Comparison of ENCODE assay signal across 22 mouse cellular contexts in the genomic region with DNA sequence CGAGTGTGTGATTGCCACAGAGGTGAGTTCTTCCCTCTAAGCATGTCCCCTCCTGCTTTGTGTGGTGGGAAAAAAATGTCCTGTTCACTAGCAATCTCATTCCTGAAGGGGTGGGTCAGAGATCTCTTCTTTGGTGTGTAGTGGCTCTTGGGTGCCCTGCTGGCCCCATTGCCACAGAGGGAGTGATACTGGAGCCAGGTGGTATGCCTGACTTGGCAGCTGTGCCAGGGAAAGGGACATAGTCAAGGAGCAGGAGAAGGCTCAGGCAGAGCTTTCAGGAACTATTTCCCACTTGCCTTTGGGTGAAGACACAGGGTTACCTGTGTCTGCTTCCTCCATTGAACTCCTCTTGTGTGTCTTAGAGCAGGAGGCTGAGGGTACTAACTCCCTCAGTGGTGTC. TPM values are rescaled to one million over a fixed set of nuclear protein-coding genes. Genes with fewer than 3 reads are reported as not detected.
DNase-seq lines count a peak whose midpoint lies in the region; ATAC-seq lines count a peak whose summit lies in the region.
"Had no signal": no experiment of that assay in that cellular context is flagged by ENCODE, and none has a peak within 500 bp of the region (broad histone marks: within the 10 kb centered on the region; RNA-seq: fewer than 3 reads in every experiment).

No protein-coding gene starts in this region.

- H3K27ac ChIP-seq in heart, embryonic 11.5 days (ENCODE audit: low read depth, low read length), result no peak overlapping the region
- no peak overlapping the region for H3K27ac ChIP-seq in heart, embryonic 10.5 days
- H3K27ac ChIP-seq in hindbrain, embryonic 13.5 days, result no peak overlapping the region
- H3K27ac ChIP-seq in hindbrain, embryonic 11.5 days (ENCODE audit: low read depth, low read length), result no peak overlapping the region
- H3K27ac ChIP-seq in lung, embryonic 15.5 days, result no peak overlapping the region
- H3K27ac ChIP-seq: forebrain, embryonic 10.5 days; limb, embryonic 10.5 days had no signal

- no peaks in the 10 kb centered on the region for H3K9me3 ChIP-seq in heart, embryonic 11.5 days (replicated peaks; ENCODE audit: control insufficient read depth, low read length)
- no peaks in the 10 kb centered on the region for H3K9me3 ChIP-seq in heart, embryonic 10.5 days
- H3K9me3 ChIP-seq in hindbrain, embryonic 13.5 days, result no peaks in the 10 kb centered on the region
- H3K9me3 ChIP-seq in hindbrain, embryonic 11.5 days (ENCODE audit: control insufficient read depth, low read length), result no peaks in the 10 kb centered on the region
- H3K9me3 ChIP-seq in lung, embryonic 15.5 days, result no peaks in the 10 kb centered on the region
- H3K9me3 ChIP-seq: forebrain, embryonic 10.5 days; limb, embryonic 10.5 days had no signal

- no peak overlapping the region for H3K9ac ChIP-seq in heart, embryonic 11.5 days (ENCODE audit: low read depth, low read length)
- H3K9ac ChIP-seq in hindbrain, embryonic 13.5 days, result 0 out of 2 replicates have a peak overlapping the region, but pooled peaks have one; percentile 2
- no peak overlapping the region for H3K9ac ChIP-seq in hindbrain, embryonic 11.5 days (ENCODE audit: low read depth, low read length)
- H3K9ac ChIP-seq in lung, embryonic 15.5 days, result no peak overlapping the region
- H3K9ac ChIP-seq: forebrain, postnatal 0 days had no signal

- 54% methylated on average over 1 of the region's 1 CpGs for WGBS in heart, embryonic 11.5 days (ENCODE audit: insufficient replicate concordance)
- 39% methylated on average over 1 of the region's 1 CpGs for WGBS in heart, embryonic 10.5 days
- 86% methylated on average over 1 of the region's 1 CpGs for WGBS in hindbrain, embryonic 13.5 days
- WGBS in hindbrain, embryonic 11.5 days, result 55% methylated on average over 1 of the region's 1 CpGs
- WGBS in lung, embryonic 15.5 days, result 50% methylated on average over 1 of the region's 1 CpGs

- no peak for DNase-seq in heart, embryonic 10.5 days (ENCODE audit: low spot score)
- no peak for DNase-seq in hindbrain, embryonic 11.5 days (ENCODE audit: low spot score)
- DNase-seq in lung, postnatal 14 days, result no peak
- no peak for DNase-seq in adrenal gland, postnatal 25 days
- DNase-seq: adrenal gland, postnatal 36 days; B cell, adult 2 months; cerebellum, adult 18-20 months; cerebellum, postnatal 25 days; embryo, embryonic 11 days; forebrain, postnatal 0 days; kidney, adult 18-20 months; lung, adult 2 months; retina, postnatal 1 day; thymus, adult 2 months had no signal

- H3K4me1 ChIP-seq in heart, embryonic 11.5 days (ENCODE audit: control insufficient read depth, insufficient read depth, low read length), result peaks cover 6% of the 10 kb centered on the region
- peaks cover 18% of the 10 kb centered on the region for H3K4me1 ChIP-seq in heart, embryonic 10.5 days
- H3K4me1 ChIP-seq in hindbrain, embryonic 13.5 days (replicated peaks), result peaks cover 14% of the 10 kb centered on the region
- H3K4me1 ChIP-seq in hindbrain, embryonic 11.5 days (replicated peaks; ENCODE audit: control insufficient read depth, insufficient read depth, low read length), result no peaks in the 10 kb centered on the region
- peaks cover 40% of the 10 kb centered on the region for H3K4me1 ChIP-seq in lung, embryonic 15.5 days

- peak overlapping the region; percentile 3; the same call in 1 of the 2 replicates for H3K4me2 ChIP-seq in heart, embryonic 11.5 days
- H3K4me2 ChIP-seq in hindbrain, embryonic 13.5 days, result no peak overlapping the region
- H3K4me2 ChIP-seq in hindbrain, embryonic 11.5 days (replicated peaks; ENCODE audit: low read depth, low read length), result no peak overlapping the region
- peak overlapping the region; percentile 31; the same call in 1 of the 2 replicates for H3K4me2 ChIP-seq in lung, embryonic 15.5 days
- H3K4me2 ChIP-seq: liver, embryonic 11.5 days had no signal

- H3K4me3 ChIP-seq in heart, embryonic 11.5 days (ENCODE audit: low read depth, low read length), result no peak overlapping the region
- no peak overlapping the region for H3K4me3 ChIP-seq in heart, embryonic 10.5 days
- no peak overlapping the region for H3K4me3 ChIP-seq in hindbrain, embryonic 13.5 days
- H3K4me3 ChIP-seq in hindbrain, embryonic 11.5 days (ENCODE audit: low read depth, low read length), result no peak overlapping the region
- 0 out of 2 replicates have a peak overlapping the region, but pooled peaks have one; percentile 3 for H3K4me3 ChIP-seq in lung, embryonic 15.5 days
- H3K4me3 ChIP-seq: forebrain, embryonic 10.5 days; limb, embryonic 10.5 days had no signal

- ATAC-seq in heart, embryonic 11.5 days (replicated peaks; ENCODE audit: insufficient number of reproducible peaks, low FRiP score, low TSS enrichment), result no peak
- no peak for ATAC-seq in hindbrain, embryonic 13.5 days (ENCODE audit: low FRiP score)
- ATAC-seq in hindbrain, embryonic 11.5 days (ENCODE audit: low FRiP score), result no peak
- no peak for ATAC-seq in lung, embryonic 15.5 days (ENCODE audit: borderline replicate concordance, extremely low read depth, low FRiP score, low TSS enrichment)
- ATAC-seq: forebrain, postnatal 0 days; hindbrain, embryonic 16.5 days had no signal

- peaks cover 32% of the 10 kb centered on the region for H3K27me3 ChIP-seq in heart, embryonic 11.5 days (ENCODE audit: control insufficient read depth, insufficient read depth, low read length)
- peaks cover 63% of the 10 kb centered on the region for H3K27me3 ChIP-seq in heart, embryonic 10.5 days (ENCODE audit: insufficient read depth, poor library complexity, severe bottlenecking)
- H3K27me3 ChIP-seq in hindbrain, embryonic 13.5 days, result peaks cover 64% of the 10 kb centered on the region
- H3K27me3 ChIP-seq in hindbrain, embryonic 11.5 days (ENCODE audit: control insufficient read depth, insufficient read depth, low read length), result peaks cover 24% of the 10 kb centered on the region
- H3K27me3 ChIP-seq in lung, embryonic 15.5 days, result peaks cover 15% of the 10 kb centered on the region; the same call in 1 of the 2 replicates

- no peaks in the 10 kb centered on the region for H3K36me3 ChIP-seq in heart, embryonic 11.5 days (ENCODE audit: control insufficient read depth, insufficient read depth, low read length)
- peaks cover 8% of the 10 kb centered on the region; the same call in 1 of the 2 replicates for H3K36me3 ChIP-seq in heart, embryonic 10.5 days
- H3K36me3 ChIP-seq in hindbrain, embryonic 13.5 days, result no peaks in the 10 kb centered on the region
- H3K36me3 ChIP-seq in hindbrain, embryonic 11.5 days (ENCODE audit: control insufficient read depth, insufficient read depth, low read length), result no peaks in the 10 kb centered on the region
- no peaks in the 10 kb centered on the region for H3K36me3 ChIP-seq in lung, embryonic 15.5 days
- H3K36me3 ChIP-seq: forebrain, embryonic 10.5 days; limb, embryonic 10.5 days had no signal

RNA-seq across cellular contexts. Expression of a gene that starts 8.6 kb away (rescaled TPM):
- polyA plus RNA-seq in heart, embryonic 11.5 days (2014; fragmentation: Nextera tagmentation; extraction: Ambion mirVana), result 3.7 and 5.0 TPM in 2 replicates
- 6.0 and 7.5 TPM in 2 replicates for polyA plus RNA-seq in heart, embryonic 10.5 days (2016; fragmentation: Nextera tagmentation; extraction: Ambion mirVana)
- polyA plus RNA-seq in hindbrain, embryonic 13.5 days (2015; fragmentation: Nextera tagmentation; extraction: Ambion mirVana), result 5.4 and 5.9 TPM in 2 replicates
- polyA plus RNA-seq in hindbrain, embryonic 11.5 days (2014; fragmentation: Nextera tagmentation; extraction: Ambion mirVana), result 2.7 and 2.9 TPM in 2 replicates
- 13.6 and 14.7 TPM in 2 replicates for polyA plus RNA-seq in lung, embryonic 15.5 days (2015; fragmentation: Nextera tagmentation; extraction: Ambion mirVana)
- total RNA-seq in adrenal gland, postnatal 25 days (2021), result 8.0 and 12.9 TPM in 2 replicates
- total RNA-seq: megakaryocyte-erythroid progenitor cell, adult 5-6 weeks had no signal

RNA-seq across cellular contexts. Expression of a gene that starts 16.9 kb away (rescaled TPM):
- 0.35 and 0.74 TPM in 2 replicates for polyA plus RNA-seq in heart, embryonic 11.5 days (2014; fragmentation: Nextera tagmentation; extraction: Ambion mirVana)
- 0.55 and 0.69 TPM in 2 replicates for polyA plus RNA-seq in heart, embryonic 10.5 days (2016; fragmentation: Nextera tagmentation; extraction: Ambion mirVana)
- polyA plus RNA-seq in hindbrain, embryonic 13.5 days (2015; fragmentation: Nextera tagmentation; extraction: Ambion mirVana), result 6.1 and 6.7 TPM in 2 replicates
- 0.46 and 1.4 TPM in 2 replicates for polyA plus RNA-seq in hindbrain, embryonic 11.5 days (2014; fragmentation: Nextera tagmentation; extraction: Ambion mirVana)
- polyA plus RNA-seq in lung, embryonic 15.5 days (2015; fragmentation: Nextera tagmentation; extraction: Ambion mirVana), result 0.59 and 1.1 TPM in 2 replicates
- 5.0 and 10.2 TPM in 2 replicates for total RNA-seq in adrenal gland, postnatal 25 days (2021)
- total RNA-seq: megakaryocyte-erythroid progenitor cell, adult 5-6 weeks had no signal

RNA-seq across cellular contexts. Expression of a gene that starts 45.6 kb away (rescaled TPM):
- polyA plus RNA-seq in heart, embryonic 11.5 days (2014; fragmentation: Nextera tagmentation; extraction: Ambion mirVana), result 6.9 and 8.7 TPM in 2 replicates
- 17.4 and 18.6 TPM in 2 replicates for polyA plus RNA-seq in heart, embryonic 10.5 days (2016; fragmentation: Nextera tagmentation; extraction: Ambion mirVana)
- 26.0 and 26.1 TPM in 2 replicates for polyA plus RNA-seq in hindbrain, embryonic 13.5 days (2015; fragmentation: Nextera tagmentation; extraction: Ambion mirVana)
- polyA plus RNA-seq in hindbrain, embryonic 11.5 days (2014; fragmentation: Nextera tagmentation; extraction: Ambion mirVana), result 8.5 and 10.9 TPM in 2 replicates
- polyA plus RNA-seq in lung, embryonic 15.5 days (2015; fragmentation: Nextera tagmentation; extraction: Ambion mirVana), result 18.3 and 19.1 TPM in 2 replicates
- total RNA-seq in adrenal gland, postnatal 25 days (2021), result 18.5 and 21.1 TPM in 2 replicates

Comparison
In these comparisons a context has a peak if more than half of its experiments do, and no peak if none do; other contexts are left out.
1. H3K4me2 ChIP-seq: peak in heart, embryonic 11.5 days (single experiment) and lung, embryonic 15.5 days (single experiment); none in hindbrain, embryonic 13.5 days (single experiment) and hindbrain, embryonic 11.5 days (single experiment).